Mouse (Mus musculus) lung, postnatal 36 days (tissue): Measurements from ENCODE around the gene Vps26a.

Source experiments
- DNase-seq: peaks from one replicate; pipeline ENCODE4 v3.0.0; 2022; ENCODE audit warnings: mixed read lengths

The Vps26a gene

GRCm38 (mm10) chr10:62486618-62487415 lies at the start of gene Vps26a:
Gene Vps26a (minus strand): TSS chr10:62486805.
- DNase-seq, result peak; percentile 99

GRCm38 (mm10) chr10:62534509-62534908 lies 47.9 kb upstream of the Vps26a start:
- DNase-seq, result peak; percentile 60

- DNase-seq, result no peak
Observed at GRCm38 (mm10) chr10:62532832-62533231, 46.2 kb upstream of the Vps26a start.

- peak; percentile 94 for DNase-seq
Observed at GRCm38 (mm10) chr10:62530183-62530582, 43.6 kb upstream of the Vps26a start.

- DNase-seq, result no peak
Observed at GRCm38 (mm10) chr10:62527351-62527750, 40.7 kb upstream of the Vps26a start, which contains the start of gene Srgn. Gene Srgn (minus strand): TSS chr10:62527451.

GRCm38 (mm10) chr10:62522346-62522950 lies 35.8 kb upstream of the Vps26a start:
- DNase-seq, result no peak

GRCm38 (mm10) chr10:62521763-62522162 lies 35.2 kb upstream of the Vps26a start:
- DNase-seq, result no peak

GRCm38 (mm10) chr10:62520911-62521310 lies 34.3 kb upstream of the Vps26a start:
- no peak for DNase-seq

- DNase-seq, result peak; percentile 24
Observed at GRCm38 (mm10) chr10:62517511-62517910, 30.9 kb upstream of the Vps26a start.

- DNase-seq, result no peak
Observed at GRCm38 (mm10) chr10:62512855-62513254, 26.2 kb upstream of the Vps26a start.

- DNase-seq, result no peak
Observed at GRCm38 (mm10) chr10:62511528-62511927, 24.9 kb upstream of the Vps26a start.

GRCm38 (mm10) chr10:62509032-62509656 lies 22.5 kb upstream of the Vps26a start:
- peak; percentile 66 for DNase-seq

GRCm38 (mm10) chr10:62508459-62508858 lies 21.9 kb upstream of the Vps26a start:
- DNase-seq, result peak; percentile 82

GRCm38 (mm10) chr10:62507591-62508308 lies 21.1 kb upstream of the Vps26a start:
- DNase-seq, result peak; percentile 91

- no peak for DNase-seq
Observed at GRCm38 (mm10) chr10:62507071-62507470, 20.5 kb upstream of the Vps26a start.

GRCm38 (mm10) chr10:62506019-62506556 lies 19.5 kb upstream of the Vps26a start:
- peak; percentile 63 for DNase-seq

GRCm38 (mm10) chr10:62505224-62505983 lies 18.8 kb upstream of the Vps26a start:
- no peak for DNase-seq

- DNase-seq, result peak; percentile 57
Observed at GRCm38 (mm10) chr10:62503836-62504628, 17.4 kb upstream of the Vps26a start.

- DNase-seq, result peak; percentile 32
Observed at GRCm38 (mm10) chr10:62503353-62503752, 16.7 kb upstream of the Vps26a start.

- peak; percentile 15 for DNase-seq
Observed at GRCm38 (mm10) chr10:62501951-62502350, 15.3 kb upstream of the Vps26a start.
